Mouse (Mus musculus): ENCODE data around the gene Mxd1. TPM values are rescaled to one million over a fixed set of nuclear protein-coding genes. Genes with fewer than 3 reads are reported as not detected.

Gene Mxd1
- polyA plus RNA-seq, 1 experiment = 24.0 TPM

- DNase-seq (ENCODE audit: low read depth) = no peak
- TF ChIP-seq CTCF (IDR thresholded peaks at IDR 0.05; ENCODE audit: borderline replicate concordance, extremely low read depth, insufficient read depth, insufficient read length) (no peak), POLR2A (IDR thresholded peaks at IDR 0.05; ENCODE audit: borderline replicate concordance, extremely low read depth, insufficient read depth, insufficient read length, poor library complexity, severe bottlenecking) (no peak)
Measured at GRCm38 (mm10) chr6:86627946-86628345, 41.0 kb downstream of the Mxd1 start, which contains the start of gene Asprv1. Gene Asprv1, plus strand, starts transcription at chr6:86628164.

- TF ChIP-seq CTCF (IDR thresholded peaks at IDR 0.05; ENCODE audit: borderline replicate concordance, extremely low read depth, insufficient read depth, insufficient read length) (no peak), POLR2A (IDR thresholded peaks at IDR 0.05; ENCODE audit: borderline replicate concordance, extremely low read depth, insufficient read depth, insufficient read length, poor library complexity, severe bottlenecking) (no peak)
- DNase-seq (ENCODE audit: low read depth) = peak; percentile 46
Measured at GRCm38 (mm10) chr6:86624074-86625030, 44.6 kb downstream of the Mxd1 start.

DNA sequence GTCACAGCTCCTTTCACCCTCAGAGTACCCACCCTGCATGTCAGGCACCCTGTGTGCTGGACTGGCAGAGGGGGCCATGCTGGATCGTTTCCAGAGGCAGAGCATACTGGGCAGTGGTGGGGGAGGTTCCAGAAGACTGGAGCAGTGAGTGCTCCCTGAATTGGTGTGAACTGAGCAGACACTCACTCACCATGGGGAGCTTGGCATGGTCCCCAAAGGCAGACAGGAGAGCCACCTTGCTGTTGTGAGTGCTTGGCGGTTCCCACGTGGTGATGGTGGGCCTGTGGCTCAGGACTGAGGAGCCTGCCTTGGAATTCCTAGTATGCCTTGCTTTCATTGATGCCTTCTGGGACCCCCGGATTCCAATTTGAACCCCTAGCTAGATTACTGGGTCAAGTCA, 45.8 kb downstream of the Mxd1 start:
- DNase-seq (ENCODE audit: low read depth) = no peak
- no peak for TF ChIP-seq CTCF (IDR thresholded peaks at IDR 0.05; ENCODE audit: borderline replicate concordance, extremely low read depth, insufficient read depth, insufficient read length)
- TF ChIP-seq POLR2A (IDR thresholded peaks at IDR 0.05; ENCODE audit: borderline replicate concordance, extremely low read depth, insufficient read depth, insufficient read length, poor library complexity, severe bottlenecking) = no peak

DNA sequence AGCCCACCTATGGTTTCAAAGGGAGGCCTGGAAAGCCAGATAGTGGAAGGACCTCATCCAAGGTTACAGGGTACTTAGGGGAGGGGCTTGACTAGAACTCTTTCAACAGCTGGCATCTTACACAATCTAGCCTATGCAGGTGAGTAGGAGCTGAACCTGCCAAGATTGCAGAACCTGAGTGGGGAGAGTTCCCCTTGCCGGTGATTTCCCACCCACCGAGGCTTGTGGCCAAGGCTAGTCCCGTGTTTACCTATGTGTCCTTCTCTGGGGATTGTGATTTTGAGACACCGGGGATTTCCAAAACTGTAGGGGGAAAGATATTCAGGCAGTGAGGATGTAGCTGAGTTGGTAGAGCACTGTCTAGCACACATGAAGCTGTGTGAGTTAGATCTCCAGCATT, 53.7 kb downstream of the Mxd1 start:
- TF ChIP-seq POLR2A (IDR thresholded peaks at IDR 0.05; ENCODE audit: borderline replicate concordance, extremely low read depth, insufficient read depth, insufficient read length, poor library complexity, severe bottlenecking) (no peak), CTCF (IDR thresholded peaks at IDR 0.05; ENCODE audit: borderline replicate concordance, extremely low read depth, insufficient read depth, insufficient read length) (no peak)
- DNase-seq (ENCODE audit: low read depth) = no peak

GRCm38 (mm10) chr6:86610714-86611113, 58.2 kb downstream of the Mxd1 start:
- TF ChIP-seq CTCF (IDR thresholded peaks at IDR 0.05; ENCODE audit: borderline replicate concordance, extremely low read depth, insufficient read depth, insufficient read length) (no peak), POLR2A (IDR thresholded peaks at IDR 0.05; ENCODE audit: borderline replicate concordance, extremely low read depth, insufficient read depth, insufficient read length, poor library complexity, severe bottlenecking) (no peak)
- DNase-seq (ENCODE audit: low read depth) = no peak

GRCm38 (mm10) chr6:86609235-86609634, 59.7 kb downstream of the Mxd1 start:
- no peak for DNase-seq (ENCODE audit: low read depth)
- TF ChIP-seq CTCF (IDR thresholded peaks at IDR 0.05; ENCODE audit: borderline replicate concordance, extremely low read depth, insufficient read depth, insufficient read length) = no peak
- TF ChIP-seq POLR2A (IDR thresholded peaks at IDR 0.05; ENCODE audit: borderline replicate concordance, extremely low read depth, insufficient read depth, insufficient read length, poor library complexity, severe bottlenecking) = no peak

DNA sequence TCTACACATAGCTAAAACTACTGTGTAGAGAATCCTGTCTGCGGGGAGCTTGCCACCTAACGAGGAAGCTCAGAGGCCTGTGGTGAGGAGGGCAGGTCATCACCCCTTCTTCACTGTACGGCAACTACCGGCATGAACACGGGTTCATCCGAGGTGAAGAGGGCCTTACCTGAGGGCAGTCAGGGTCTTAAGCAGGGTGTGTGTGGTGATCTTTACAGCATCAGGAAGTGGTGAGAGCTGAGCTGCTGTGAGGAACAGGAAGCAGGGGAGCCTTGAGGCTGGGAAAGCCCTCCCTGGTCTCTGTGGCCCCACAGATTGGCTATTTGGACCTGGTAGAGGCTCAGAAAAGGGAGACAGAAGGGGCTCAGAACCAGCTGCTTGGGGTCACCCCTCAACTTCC, 61.5 kb downstream of the Mxd1 start:
- no peak for TF ChIP-seq CTCF (IDR thresholded peaks at IDR 0.05; ENCODE audit: borderline replicate concordance, extremely low read depth, insufficient read depth, insufficient read length)
- no peak for TF ChIP-seq POLR2A (IDR thresholded peaks at IDR 0.05; ENCODE audit: borderline replicate concordance, extremely low read depth, insufficient read depth, insufficient read length, poor library complexity, severe bottlenecking)
- DNase-seq (ENCODE audit: low read depth) = no peak

GRCm38 (mm10) chr6:86606289-86606688, 62.7 kb downstream of the Mxd1 start:
- no peak for TF ChIP-seq CTCF (IDR thresholded peaks at IDR 0.05; ENCODE audit: borderline replicate concordance, extremely low read depth, insufficient read depth, insufficient read length)
- TF ChIP-seq POLR2A (IDR thresholded peaks at IDR 0.05; ENCODE audit: borderline replicate concordance, extremely low read depth, insufficient read depth, insufficient read length, poor library complexity, severe bottlenecking) = no peak
- no peak for DNase-seq (ENCODE audit: low read depth)

DNA sequence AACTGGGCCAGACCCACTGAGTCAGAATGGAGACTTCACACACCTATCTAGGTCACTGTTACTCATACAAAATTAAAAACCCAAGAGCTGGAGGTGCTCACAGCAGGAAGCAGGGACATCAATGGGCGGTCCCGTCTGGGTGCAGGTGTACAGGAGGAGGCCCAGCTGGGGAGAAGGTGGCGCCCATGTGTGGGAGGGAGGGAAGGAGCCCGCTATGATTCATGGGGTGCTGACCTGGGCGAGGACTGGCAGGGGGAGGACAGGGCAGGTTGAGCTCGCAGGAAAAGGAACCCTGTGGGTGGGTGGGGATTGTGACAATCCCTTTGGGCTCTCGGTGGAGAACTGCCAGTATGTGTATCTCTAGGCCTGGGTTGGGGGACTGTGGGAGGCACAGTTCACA, 63.7 kb downstream of the Mxd1 start:
- no peak for DNase-seq (ENCODE audit: low read depth)
- TF ChIP-seq CTCF (IDR thresholded peaks at IDR 0.05; ENCODE audit: borderline replicate concordance, extremely low read depth, insufficient read depth, insufficient read length) (no peak), POLR2A (IDR thresholded peaks at IDR 0.05; ENCODE audit: borderline replicate concordance, extremely low read depth, insufficient read depth, insufficient read length, poor library complexity, severe bottlenecking) (no peak)

DNA sequence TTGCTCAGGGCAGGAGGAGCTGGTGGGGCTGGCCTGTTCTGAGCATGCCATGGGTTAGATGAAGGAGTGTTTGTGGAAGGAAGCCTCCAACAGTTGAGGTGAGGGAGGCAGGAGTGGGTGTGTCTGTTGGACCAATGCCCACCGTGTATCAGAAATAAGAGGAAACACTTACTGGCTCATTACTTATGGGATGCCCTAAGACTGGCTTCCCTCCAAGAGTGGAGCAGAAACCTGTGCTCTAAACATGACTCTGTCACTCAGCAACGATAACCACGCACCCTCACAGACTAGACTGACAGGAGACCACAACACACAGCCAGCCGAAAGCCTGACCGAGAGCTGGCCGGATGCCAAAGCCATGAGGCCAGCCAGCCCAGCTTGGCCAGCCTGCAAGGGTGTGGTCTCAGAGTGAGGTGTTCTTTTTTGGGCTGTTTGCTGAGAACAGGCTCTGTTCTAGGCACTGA, 69.0 kb downstream of the Mxd1 start:
- peak; percentile 77 for DNase-seq (ENCODE audit: low read depth)
- TF ChIP-seq CTCF (IDR thresholded peaks at IDR 0.05; ENCODE audit: borderline replicate concordance, extremely low read depth, insufficient read depth, insufficient read length) = no peak

- TF ChIP-seq POLR2A (IDR thresholded peaks at IDR 0.05; ENCODE audit: borderline replicate concordance, extremely low read depth, insufficient read depth, insufficient read length, poor library complexity, severe bottlenecking) = no peak
- TF ChIP-seq CTCF (IDR thresholded peaks at IDR 0.05; ENCODE audit: borderline replicate concordance, extremely low read depth, insufficient read depth, insufficient read length) = peak; percentile 91
- peak; percentile 65 for DNase-seq (ENCODE audit: low read depth)
Measured at GRCm38 (mm10) chr6:86599197-86599596, 69.8 kb downstream of the Mxd1 start.

DNA sequence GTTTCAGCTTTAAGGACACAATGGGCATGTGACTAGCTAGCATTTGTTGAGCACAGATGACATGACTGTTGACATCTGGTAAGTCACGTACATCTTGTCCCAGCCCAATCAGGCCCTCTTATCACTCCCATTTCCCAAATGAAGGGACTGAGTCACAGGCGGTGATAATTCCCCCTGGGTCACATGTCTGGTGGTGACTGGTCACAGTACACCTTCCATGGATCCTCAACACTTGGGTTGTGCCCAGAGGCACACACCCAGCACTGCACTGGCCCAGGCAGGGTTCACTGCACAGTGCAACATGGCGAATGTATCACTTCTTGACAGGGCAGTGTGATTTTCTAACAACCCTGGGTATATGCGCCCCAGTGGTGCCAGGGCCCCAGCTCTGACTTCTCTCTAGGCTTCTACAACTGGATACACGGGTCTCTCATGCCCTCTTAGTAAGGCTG, 70.2 kb downstream of the Mxd1 start:
- no peak for DNase-seq (ENCODE audit: low read depth)
- no peak for TF ChIP-seq POLR2A (IDR thresholded peaks at IDR 0.05; ENCODE audit: borderline replicate concordance, extremely low read depth, insufficient read depth, insufficient read length, poor library complexity, severe bottlenecking)
- TF ChIP-seq CTCF (IDR thresholded peaks at IDR 0.05; ENCODE audit: borderline replicate concordance, extremely low read depth, insufficient read depth, insufficient read length) = no peak

Other genes starting within 250 kb of the Mxd1 start
- gene Gm44790, start 242.5 kb downstream of the Mxd1 start, polyA plus RNA-seq (2012; rRNA removed) = 1.9 and 2.9 TPM in 2 replicates
- gene C87436, start 230.8 kb downstream of the Mxd1 start, polyA plus RNA-seq (2012; rRNA removed) = 18.0 and 21.2 TPM in 2 replicates
- gene Pcbp1, start 142.8 kb downstream of the Mxd1 start, polyA plus RNA-seq (2012; rRNA removed) = 240 and 297 TPM in 2 replicates
- 2.0 and 3.3 TPM in 2 replicates for gene Asprv1, start 41.0 kb downstream of the Mxd1 start, polyA plus RNA-seq (2012; rRNA removed)
- 46.9 and 52.6 TPM in 2 replicates for gene Snrnp27, start 15.4 kb upstream of the Mxd1 start, polyA plus RNA-seq (2012; rRNA removed)
- gene Gmcl1, start 64.2 kb upstream of the Mxd1 start, polyA plus RNA-seq (2012; rRNA removed) = 35.4 and 36.9 TPM in 2 replicates
- gene Anxa4, start 124.4 kb upstream of the Mxd1 start, polyA plus RNA-seq (2012; rRNA removed) = 2.8 and 3.6 TPM in 2 replicates
- gene Aak1, start 180.4 kb upstream of the Mxd1 start, polyA plus RNA-seq (2012; rRNA removed) = 44.3 and 52.1 TPM in 2 replicates

Measured in brain, embryonic 14.5 days (tissue).